Mouse (Mus musculus): ENCODE data around the gene Pou6f1.
"Not testable (repeated sequence)": the region's sequence is repeated elsewhere in the genome, so short reads cannot be mapped to it uniquely, and the experiment has no call there.

Pou6f1 gene

GRCm38 (mm10) chr15:100576392-100576791, 23.4 kb downstream of the Pou6f1 start:
- DNase-seq (ENCODE audit: low read depth, low spot score), result no peak

- no peak for DNase-seq (ENCODE audit: low read depth, low spot score)
Observed at GRCm38 (mm10) chr15:100575366-100575765, 24.4 kb downstream of the Pou6f1 start.

GRCm38 (mm10) chr15:100574378-100574777, 25.4 kb downstream of the Pou6f1 start:
- no peak for DNase-seq (ENCODE audit: low read depth, low spot score)

DNA sequence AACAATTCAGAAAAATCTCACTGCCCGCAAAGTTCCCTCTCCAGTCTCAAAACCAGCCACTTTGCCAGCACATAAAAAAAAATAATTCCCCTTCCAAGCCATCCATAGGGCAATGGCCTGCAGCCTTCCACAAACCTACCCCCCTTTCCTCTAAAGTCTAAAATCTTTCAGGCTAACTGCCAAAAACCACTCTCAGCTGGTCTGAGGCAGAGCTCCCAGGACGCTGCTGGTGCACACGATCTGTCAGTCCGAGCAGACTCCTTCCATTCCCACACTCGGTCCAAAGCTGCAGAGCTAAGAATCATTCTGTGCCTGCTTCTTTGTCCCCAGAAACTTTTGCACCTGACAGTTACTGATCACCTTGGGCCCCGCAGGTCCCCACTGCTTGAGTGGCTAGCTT, 25.8 kb downstream of the Pou6f1 start:
- no peak for DNase-seq (ENCODE audit: low read depth, low spot score)

GRCm38 (mm10) chr15:100569239-100569638, 30.5 kb downstream of the Pou6f1 start:
- DNase-seq (ENCODE audit: low read depth, low spot score), result no peak

- DNase-seq (ENCODE audit: low read depth, low spot score), result no peak
Observed at GRCm38 (mm10) chr15:100566531-100566930, 33.3 kb downstream of the Pou6f1 start.

GRCm38 (mm10) chr15:100557705-100558433, 41.9 kb downstream of the Pou6f1 start:
- no peak for DNase-seq (ENCODE audit: low read depth, low spot score)

DNA sequence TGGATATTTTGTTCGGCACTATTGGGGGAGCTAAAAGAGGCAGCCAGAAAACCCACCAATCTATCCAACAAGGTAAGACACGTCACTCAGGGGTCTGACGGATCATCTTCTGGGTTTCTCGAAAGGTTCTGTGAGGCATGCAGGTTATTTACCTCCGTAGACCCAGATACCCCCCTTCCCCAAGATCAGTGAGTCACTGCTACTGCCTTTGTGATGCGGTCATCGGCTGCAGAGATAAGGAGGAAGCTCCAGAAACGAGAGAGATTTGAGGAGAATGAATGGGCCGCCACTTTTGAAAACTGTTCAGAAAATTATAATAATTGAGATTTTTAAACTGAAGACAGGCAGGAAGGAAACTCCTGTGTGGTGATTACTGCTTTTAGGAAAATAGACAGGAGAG, 43.4 kb downstream of the Pou6f1 start:
- no peak for DNase-seq (ENCODE audit: low read depth, low spot score)

DNA sequence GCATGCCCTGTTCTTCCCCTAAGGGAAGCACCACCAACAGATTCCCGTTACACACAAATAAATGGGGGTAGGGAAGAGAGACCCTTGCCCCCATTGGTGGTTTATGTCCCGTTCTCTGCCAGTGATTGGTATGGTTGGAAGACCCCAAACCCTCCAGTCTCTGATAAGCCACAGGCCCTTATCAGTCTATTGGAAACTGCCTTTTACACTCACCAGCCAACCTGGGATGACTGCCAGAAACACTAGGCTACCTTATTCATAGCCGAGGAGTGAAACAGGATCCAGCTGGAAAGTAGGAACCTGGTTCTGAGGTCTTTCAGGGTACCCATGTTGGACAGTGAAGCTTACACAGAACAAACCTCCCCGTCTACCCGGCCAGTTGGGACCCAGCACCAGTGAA, 43.8 kb downstream of the Pou6f1 start:
- DNase-seq (ENCODE audit: low read depth, low spot score), result no peak

DNA sequence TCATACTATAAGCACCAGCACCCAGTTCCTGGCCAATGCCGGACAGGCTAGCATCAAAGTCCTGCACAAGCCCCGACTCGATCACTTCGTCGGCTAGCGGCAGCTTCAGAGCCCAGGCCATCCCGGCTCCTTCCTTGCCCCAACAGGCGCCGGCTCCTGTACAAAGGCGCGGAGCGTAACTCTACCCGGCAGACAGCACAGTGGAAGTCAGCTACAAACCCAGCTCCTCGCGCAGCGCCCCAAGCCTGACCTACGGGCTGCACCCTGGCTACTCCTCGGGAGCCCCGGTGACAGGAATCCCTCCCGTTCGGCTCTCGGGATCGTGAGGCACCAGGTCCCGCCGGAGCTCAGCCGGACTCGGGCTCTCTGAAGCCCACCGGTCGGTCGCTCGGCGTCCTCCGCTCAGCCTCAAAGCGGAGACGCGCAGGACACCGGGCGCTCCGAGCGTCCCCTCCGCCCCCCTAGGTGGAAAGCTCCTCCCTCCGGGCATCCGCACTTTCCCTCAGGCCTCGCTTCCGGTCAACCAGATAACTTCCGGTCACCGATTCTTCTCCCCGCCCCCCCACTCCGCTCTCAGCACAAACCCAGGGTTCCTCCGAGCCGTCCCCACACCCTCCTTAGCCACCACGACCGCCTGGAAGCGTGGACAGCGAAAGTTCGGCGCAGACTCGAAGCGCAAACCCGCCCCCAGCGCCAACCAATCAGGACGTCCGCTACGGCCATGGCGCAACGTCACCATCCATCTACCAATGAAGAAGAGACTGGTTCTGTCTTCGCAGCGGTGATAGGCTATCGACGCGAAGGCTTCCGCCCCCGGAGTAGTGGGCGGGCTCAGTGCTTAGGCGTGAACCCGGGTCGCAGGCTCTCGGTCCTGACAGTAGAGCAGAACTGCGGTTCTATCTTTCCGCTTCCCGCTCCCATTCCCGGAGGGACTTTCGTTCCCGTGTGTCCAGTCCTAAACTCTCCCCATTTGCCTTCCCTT, 48.2 kb downstream of the Pou6f1 start, which contains the start of gene Tfcp2:
Tfcp2 (minus strand) TSS at position 683 of the 982 bp plus-strand sequence.
- peak; percentile 97 for DNase-seq (ENCODE audit: low read depth, low spot score)

DNA sequence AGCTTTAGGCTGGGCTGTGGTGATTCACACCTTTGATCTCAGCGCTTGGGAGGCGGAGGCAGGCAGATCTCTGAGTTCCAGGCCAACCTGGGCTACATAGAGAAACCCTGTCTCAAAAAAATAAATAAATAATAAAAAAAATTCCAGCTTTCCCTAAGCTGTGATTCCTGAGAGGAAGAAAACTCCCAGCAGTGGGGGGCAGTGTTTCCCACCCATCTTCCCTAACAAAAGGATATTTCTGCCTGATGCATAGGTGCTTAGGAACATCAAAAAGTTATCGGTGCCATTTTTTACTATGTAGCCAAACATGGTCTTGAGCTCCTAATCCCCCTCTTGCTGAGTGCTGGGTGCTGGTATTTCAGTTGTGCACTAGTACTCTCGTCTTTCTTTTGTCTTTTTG, 49.5 kb downstream of the Pou6f1 start:
- no peak for DNase-seq (ENCODE audit: low read depth, low spot score)

GRCm38 (mm10) chr15:100543651-100544030, 56.1 kb downstream of the Pou6f1 start:
- not testable (repeated sequence) for DNase-seq (ENCODE audit: low read depth, low spot score)

DNA sequence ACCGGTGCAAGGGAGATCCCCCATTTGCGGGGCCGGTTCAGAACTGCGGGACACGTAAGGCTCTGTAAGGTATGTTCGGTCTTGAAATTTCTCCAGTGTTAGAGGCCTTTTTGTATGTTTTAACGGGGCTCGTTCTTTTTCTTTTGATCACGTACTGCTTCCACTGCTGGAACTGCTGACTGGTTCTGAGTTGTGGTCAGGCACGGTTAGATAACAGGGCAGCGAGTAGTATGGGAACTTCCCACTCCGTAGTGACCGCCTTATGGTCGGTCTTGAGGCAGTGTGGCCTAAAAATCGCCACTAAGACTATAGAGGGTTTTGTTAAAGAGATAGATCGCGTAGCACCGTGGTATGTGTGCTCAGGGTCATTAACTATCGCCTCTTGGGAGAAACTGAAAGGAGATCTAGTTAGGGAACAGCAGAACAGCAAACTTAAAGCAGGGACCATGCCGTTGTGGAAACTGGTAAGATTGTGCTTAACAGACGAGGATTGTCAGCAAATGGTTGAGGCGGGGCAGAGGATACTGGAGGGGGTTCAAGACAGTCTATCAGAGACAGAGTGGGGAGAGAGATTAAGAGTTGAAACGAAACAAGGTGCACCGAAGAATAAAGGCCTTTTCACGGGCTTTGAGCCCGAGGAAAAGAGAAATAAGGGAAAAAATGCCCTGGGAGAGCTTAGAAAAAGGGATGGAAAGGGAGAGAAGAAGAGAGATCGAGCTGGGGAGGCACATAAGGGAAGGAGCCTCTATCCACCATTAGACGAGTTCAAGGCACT, 56.7 kb downstream of the Pou6f1 start:
- DNase-seq (ENCODE audit: low read depth, low spot score), result not testable (repeated sequence)

- no peak for DNase-seq (ENCODE audit: low read depth, low spot score)
Observed at GRCm38 (mm10) chr15:100541426-100541825, 58.4 kb downstream of the Pou6f1 start.

GRCm38 (mm10) chr15:100541001-100541400, 58.8 kb downstream of the Pou6f1 start:
- not testable (repeated sequence) for DNase-seq (ENCODE audit: low read depth, low spot score)

GRCm38 (mm10) chr15:100539411-100539810, 60.4 kb downstream of the Pou6f1 start:
- no peak for DNase-seq (ENCODE audit: low read depth, low spot score)

GRCm38 (mm10) chr15:100537913-100538312, 61.9 kb downstream of the Pou6f1 start:
- DNase-seq (ENCODE audit: low read depth, low spot score), result peak; percentile 17

GRCm38 (mm10) chr15:100527900-100528299, 71.9 kb downstream of the Pou6f1 start:
- DNase-seq (ENCODE audit: low read depth, low spot score), result no peak

GRCm38 (mm10) chr15:100525405-100525804, 74.4 kb downstream of the Pou6f1 start:
- no peak for DNase-seq (ENCODE audit: low read depth, low spot score)
